Mouse (Mus musculus) E14TG2a.4 (cell line): ENCODE measurements around the gene Pfdn5.

Source experiments
- CTCF ChIP-seq: conservative IDR thresholded peaks from 2 replicates; pipeline ENCODE4 v1.5.1; 2014; ENCODE audit warnings: low read length
- NANOG ChIP-seq: IDR thresholded peaks from 2 replicates; pipeline ENCODE4 v1.6.1; 2014; ENCODE audit warnings: borderline replicate concordance, low read length, mixed read lengths

DNA sequence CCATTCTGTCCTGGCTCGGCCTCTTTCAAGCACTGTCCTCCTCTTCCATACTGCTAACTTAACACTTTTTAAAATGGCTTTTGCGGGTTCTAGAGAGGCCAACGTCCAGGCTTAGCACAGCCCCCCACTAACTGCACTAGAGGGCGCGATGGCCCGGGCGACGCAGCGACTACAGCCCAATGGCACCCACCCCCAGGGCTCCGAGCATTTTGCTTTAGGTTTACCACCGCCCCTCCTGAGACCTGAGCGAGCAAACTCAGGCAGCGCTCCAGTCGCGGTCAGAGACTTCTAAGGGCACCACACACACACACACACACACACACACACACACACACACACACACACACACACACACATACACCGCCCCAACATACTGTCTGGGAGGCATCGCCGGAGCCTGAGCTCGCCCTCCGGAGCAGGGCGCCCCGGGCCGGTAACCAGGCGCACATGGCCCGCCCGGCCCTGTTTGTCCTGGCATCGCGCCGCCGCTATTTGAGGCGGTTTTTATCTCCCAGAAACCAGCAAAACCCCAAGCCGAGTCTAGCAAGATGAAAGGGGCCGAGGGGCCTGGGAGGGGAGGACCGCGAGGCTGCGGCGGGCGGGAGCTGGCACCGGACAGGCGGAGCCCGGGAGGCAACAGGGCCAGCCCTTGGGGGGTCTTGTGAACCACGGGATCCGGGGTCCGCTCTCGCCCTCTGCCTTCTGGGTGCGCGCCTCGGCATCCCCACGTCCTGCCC, 29.4 kb downstream of the Pfdn5 start:
- TF ChIP-seq CTCF (no peak), NANOG (no peak)
